ENCODE assay signal across 25 mouse cellular contexts in the genomic region with DNA sequence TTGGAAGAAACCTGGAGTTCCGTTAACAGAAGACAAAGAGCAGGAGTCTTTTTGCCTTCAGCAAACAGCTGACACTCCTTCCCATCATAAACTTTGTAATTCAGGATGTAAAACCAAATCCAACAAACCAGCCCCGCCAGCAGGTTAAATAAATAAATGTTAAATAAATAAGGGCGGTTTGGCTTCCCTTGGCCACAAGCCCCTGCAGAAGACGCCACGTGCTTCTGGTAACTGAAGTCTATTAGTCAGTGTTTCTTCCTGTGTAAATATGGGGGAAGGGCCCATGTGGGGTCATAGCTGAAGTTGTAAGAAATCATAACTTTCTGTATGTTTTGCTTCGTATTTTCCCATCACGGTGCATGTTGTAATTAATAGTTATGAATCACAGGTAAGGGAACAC.
DNase-seq lines count a peak whose midpoint lies in the region; ATAC-seq and TF ChIP-seq lines count a peak whose summit lies in the region.
"Had no signal": no experiment of that assay in that cellular context is flagged by ENCODE, and none has a peak within 500 bp of the region (broad histone marks: within the 10 kb centered on the region; RNA-seq: fewer than 3 reads in every experiment).

No protein-coding gene starts in this region.

- no peaks in the 10 kb centered on the region for H3K27me3 ChIP-seq in liver, adult 2 months (ENCODE audit: control insufficient read depth, insufficient read depth, low read length)
- H3K27me3 ChIP-seq: CH12.LX; embryonic facial prominence, embryonic 12.5 days; embryonic facial prominence, embryonic 15.5 days; forebrain, embryonic 13.5 days; hindbrain, embryonic 12.5 days; hindbrain, embryonic 15.5 days had no signal

- no peak for ATAC-seq in erythroid progenitor cell, adult 5-6 weeks (replicated peaks; ENCODE audit: low FRiP score, poor library complexity, severe bottlenecking)
- ATAC-seq in monocyte, adult 5-6 weeks (replicated peaks; ENCODE audit: insufficient number of reproducible peaks, low FRiP score, low TSS enrichment, poor library complexity, severe bottlenecking) = no peak
- ATAC-seq: forebrain, embryonic 13.5 days; forebrain, embryonic 16.5 days had no signal

- no peak for TF ChIP-seq CTCF in liver, adult 2 months (IDR thresholded peaks at IDR 0.05; ENCODE audit: low read depth, low read length)

- no peak overlapping the region for H3K4me3 ChIP-seq in liver, adult 2 months (ENCODE audit: insufficient read depth, low read depth, low read length)
- H3K4me3 ChIP-seq: embryonic facial prominence, embryonic 12.5 days; embryonic facial prominence, embryonic 15.5 days; forebrain, embryonic 10.5 days; forebrain, embryonic 13.5 days; gastrocnemius, adult 2 months; hindbrain, embryonic 12.5 days; hindbrain, embryonic 15.5 days had no signal

- H3K4me1 ChIP-seq in liver, adult 2 months (ENCODE audit: control insufficient read depth, insufficient read depth, low read length) = no peaks in the 10 kb centered on the region
- H3K4me1 ChIP-seq: embryonic facial prominence, embryonic 12.5 days; embryonic facial prominence, embryonic 15.5 days had no signal

- H3K27ac ChIP-seq in liver, adult 2 months (replicated peaks; ENCODE audit: insufficient read depth, low read depth, low read length) = no peak overlapping the region
- H3K27ac ChIP-seq: embryonic facial prominence, embryonic 12.5 days; embryonic facial prominence, embryonic 15.5 days; forebrain, embryonic 10.5 days; forebrain, embryonic 13.5 days; gastrocnemius, adult 2 months; hindbrain, embryonic 12.5 days; hindbrain, embryonic 15.5 days had no signal

- WGBS in liver, adult 2 months = 30% methylated on average over 7 of the region's 7 CpGs

- TF ChIP-seq POLR2A in liver, adult 2 months (IDR thresholded peaks at IDR 0.05; ENCODE audit: extremely low read depth, insufficient read depth, low read length) = no peak

- no peaks in the 10 kb centered on the region for H3K36me3 ChIP-seq in liver, adult 2 months (ENCODE audit: control insufficient read depth, insufficient read depth, low read length)
- H3K36me3 ChIP-seq: embryonic facial prominence, embryonic 12.5 days; embryonic facial prominence, embryonic 15.5 days; forebrain, embryonic 10.5 days; G1E; hindbrain, embryonic 12.5 days; hindbrain, embryonic 15.5 days had no signal

- no peak overlapping the region for H3K9ac ChIP-seq in liver, adult 2 months (ENCODE audit: low read depth, low read length)
- H3K9ac ChIP-seq: embryonic facial prominence, embryonic 12.5 days; embryonic facial prominence, embryonic 15.5 days; forebrain, embryonic 13.5 days; hindbrain, embryonic 12.5 days; hindbrain, embryonic 15.5 days had no signal

- DNase-seq in liver, adult 2 months (ENCODE audit: extremely low read depth, low read depth, low spot score) = peak; percentile 79
- DNase-seq in liver = no peak
- peak; percentile 15 for DNase-seq in urinary bladder, postnatal 14 days (ENCODE audit: low spot score)
- DNase-seq in urinary bladder, adult 18-20 months (ENCODE audit: low spot score in 2 of 2) = no peak
- DNase-seq in fibroblast of lung, adult 2 months (ENCODE audit: low read depth) = peak; percentile 28
- DNase-seq: adrenal gland, adult 2 months; adrenal gland, postnatal 14 days; cerebellum, adult 11 months; cerebellum, adult 2 months; cerebellum, adult 9-11 months; cerebellum, postnatal 25 days; gastrocnemius, adult 2 months; gastrocnemius, postnatal 14 days; heart, adult 11 months had no signal

- H3K79me2 ChIP-seq in liver, adult 2 months (ENCODE audit: control insufficient read depth, insufficient read depth, low read length) = no peaks in the 10 kb centered on the region

Comparison
In these comparisons a context has a peak if more than half of its experiments do, and no peak if none do; other contexts are left out.
1. DNase-seq: peak in liver, adult 2 months (single experiment), urinary bladder, postnatal 14 days (single experiment) and fibroblast of lung, adult 2 months (single experiment); none in liver (single experiment) and urinary bladder, adult 18-20 months (0 of 2).